Mouse (Mus musculus) cortical plate, adult 2 months (tissue): Measurements from ENCODE around the gene Ephb2. TPM values are rescaled to one million over a fixed set of nuclear protein-coding genes. Genes with fewer than 3 reads are reported as not detected.

ENCODE experiments used
- H3K27ac ChIP-seq: fragments of 200-500 bp; 2 replicates; pipeline ENCODE4 v1.5.1; 2012; ENCODE audit warnings: low read length, control low read depth, inconsistent platforms; ENCODE audit not compliant: insufficient read depth
- H3K4me1 ChIP-seq: fragments of 200-500 bp; 2 replicates; pipeline ENCODE4 v1.6.1; 2011; ENCODE audit warnings: low read length; ENCODE audit not compliant: control insufficient read depth, insufficient read depth
- H3K4me3 ChIP-seq: fragments of 200-500 bp; 2 replicates; pipeline ENCODE4 v1.5.1; 2011; ENCODE audit warnings: mild to moderate bottlenecking, low read length, control low read depth; ENCODE audit not compliant: insufficient read depth
- CTCF ChIP-seq: fragments of 200-500 bp; IDR thresholded peaks from 2 replicates; pipeline ENCODE4 v1.5.1; 2011; ENCODE audit warnings: mild to moderate bottlenecking, control low read depth, low read length; ENCODE audit not compliant: insufficient read depth; ENCODE audit errors: extremely low read depth
- POLR2A ChIP-seq: fragments of 200-500 bp; IDR thresholded peaks from 2 replicates; pipeline ENCODE4 v1.6.1; 2011; ENCODE audit warnings: mild to moderate bottlenecking, low read length, control low read depth; ENCODE audit not compliant: insufficient read depth; ENCODE audit errors: extremely low read depth
- polyA plus RNA-seq: library from polyadenylated mRNA; depleted of rRNA; stranded (reverse); fragments of >200 nt; gene quantifications from 2 replicates; pipeline ENCODE4 v1.2.3, GENCODE M21; 2012

The Ephb2 gene
- polyA plus RNA-seq, 1 experiment: 17.1 TPM

DNA sequence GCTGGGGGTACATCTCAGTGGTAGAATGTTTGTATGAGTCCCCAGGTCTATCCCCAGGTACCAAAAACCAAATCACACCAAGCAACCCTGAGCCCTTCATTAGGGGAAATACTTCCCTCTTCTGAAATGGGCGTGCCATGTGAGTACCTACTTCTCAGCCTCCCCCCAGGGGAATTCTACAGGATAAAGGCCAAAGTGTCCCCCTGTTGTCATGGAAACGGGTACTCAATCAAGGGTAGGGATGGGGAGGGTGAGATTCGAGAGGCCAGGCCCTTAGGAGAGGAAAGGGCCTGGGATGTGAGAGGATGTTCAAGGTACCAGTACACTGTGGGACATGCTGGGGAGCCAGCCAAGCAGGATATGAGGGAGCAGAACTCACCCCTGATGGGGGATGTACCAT is 61.6 kb downstream of the Ephb2 start:
- H3K4me3 ChIP-seq: no peak overlapping the region
- H3K4me1 ChIP-seq: no peaks in the 10 kb centered on the region
- TF ChIP-seq POLR2A: no peak
- TF ChIP-seq CTCF: no peak

DNA sequence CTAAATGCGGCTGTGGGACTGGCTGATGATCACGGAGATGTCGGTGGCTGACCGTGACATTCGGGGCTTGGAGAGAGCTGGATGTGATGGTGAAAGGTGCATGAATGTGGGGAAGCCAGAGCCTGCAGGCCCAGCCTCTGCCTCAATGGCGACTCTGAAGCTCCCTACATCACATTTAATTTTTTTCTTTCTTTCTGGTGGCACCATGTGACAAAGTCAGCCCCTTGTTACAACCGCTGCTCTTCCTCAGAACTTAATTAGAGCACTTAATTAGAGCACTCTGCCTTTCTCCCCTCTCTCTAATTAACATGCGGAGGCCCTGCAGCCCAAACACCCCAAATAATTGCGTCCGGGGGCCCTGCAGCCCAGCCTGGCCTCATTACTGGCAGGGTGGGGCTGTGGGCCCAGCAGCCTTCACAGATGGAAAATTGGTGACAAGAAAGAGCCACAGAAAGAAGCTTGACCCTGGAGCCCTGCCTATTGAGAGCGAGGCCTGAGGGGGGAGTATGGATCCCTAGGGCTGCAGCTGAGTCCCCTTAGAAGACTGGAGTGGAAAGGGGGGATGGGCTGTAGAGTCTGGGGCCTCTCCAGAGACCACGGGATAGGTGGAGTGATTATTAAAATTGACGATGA is 62.7 kb downstream of the Ephb2 start:
- TF ChIP-seq CTCF (no peak), POLR2A (no peak)
- no peaks in the 10 kb centered on the region for H3K4me1 ChIP-seq
- no peak overlapping the region for H3K4me3 ChIP-seq
- H3K27ac ChIP-seq: no peak overlapping the region

More for the DNA sequence above, 61.6 kb downstream of the Ephb2 start:
- H3K27ac ChIP-seq: no peak overlapping the region

DNA sequence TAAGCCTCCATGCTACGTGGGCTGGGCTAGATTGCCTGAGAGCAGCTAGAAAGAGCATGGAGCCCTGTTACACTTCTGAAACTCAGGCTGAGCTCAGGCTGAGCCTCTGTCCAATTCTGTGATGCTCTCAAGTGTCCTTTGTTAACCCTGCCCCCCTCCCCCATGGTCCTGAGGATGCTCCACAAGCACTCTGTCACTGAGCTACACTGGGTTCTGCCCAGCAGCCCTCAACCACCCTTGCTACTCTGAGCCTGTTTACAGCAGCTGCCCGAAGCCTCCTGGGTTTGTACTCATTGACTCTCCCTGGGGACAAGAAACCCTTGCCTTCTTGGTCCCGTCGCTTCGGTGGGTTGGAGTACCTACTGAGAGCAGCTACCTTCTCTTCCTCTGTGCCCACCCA is 63.5 kb downstream of the Ephb2 start:
- TF ChIP-seq POLR2A (no peak), CTCF (no peak)
- H3K27ac ChIP-seq: no peak overlapping the region

DNA sequence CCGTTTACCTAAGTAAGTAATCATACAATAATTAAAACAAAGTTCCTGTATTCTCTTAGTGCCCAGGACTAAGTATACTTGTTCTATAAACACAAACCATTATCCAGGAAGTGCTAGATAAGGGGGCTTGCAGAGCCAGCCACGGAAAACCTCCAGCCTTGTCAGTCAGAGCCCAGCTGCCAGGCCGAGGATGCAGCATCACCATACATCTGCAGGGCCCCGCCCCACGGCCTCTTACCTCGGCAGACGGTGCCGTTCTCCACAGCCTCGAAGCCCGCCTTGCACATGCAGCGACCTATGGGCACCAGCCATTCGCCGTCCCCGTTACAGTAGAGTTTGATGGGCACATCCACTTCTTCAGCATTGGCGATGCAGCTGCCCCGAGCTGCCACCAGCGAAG is 65.1 kb downstream of the Ephb2 start:
- H3K27ac ChIP-seq: no peak overlapping the region
- TF ChIP-seq POLR2A (no peak), CTCF (no peak)
- no peak overlapping the region for H3K4me3 ChIP-seq
- no peaks in the 10 kb centered on the region for H3K4me1 ChIP-seq

More for the DNA sequence above, 63.5 kb downstream of the Ephb2 start:
- no peaks in the 10 kb centered on the region for H3K4me1 ChIP-seq
- H3K4me3 ChIP-seq: no peak overlapping the region

DNA sequence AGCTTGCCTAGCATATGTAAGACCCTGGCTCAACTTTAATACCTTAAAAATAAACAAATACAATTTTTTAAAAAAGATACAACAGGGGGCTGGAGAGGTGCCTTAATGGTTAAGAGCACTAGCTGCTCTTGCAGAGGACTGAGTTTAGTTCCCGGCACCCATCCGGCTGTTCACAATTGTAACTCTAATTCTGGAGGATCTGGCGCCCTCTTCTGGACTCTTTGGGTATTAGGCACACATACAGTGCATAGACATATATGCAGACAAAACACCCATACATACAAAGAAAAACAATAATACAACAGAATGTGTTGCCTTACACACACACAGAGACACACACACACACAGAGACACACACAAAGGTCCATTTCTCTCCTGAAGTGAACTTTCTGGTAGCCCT is 67.3 kb downstream of the Ephb2 start:
- Histone ChIP-seq H3K27ac (no peak overlapping the region), H3K4me1 (no peaks in the 10 kb centered on the region), H3K4me3 (no peak overlapping the region)
- no peak for TF ChIP-seq POLR2A
- no peak for TF ChIP-seq CTCF

DNA sequence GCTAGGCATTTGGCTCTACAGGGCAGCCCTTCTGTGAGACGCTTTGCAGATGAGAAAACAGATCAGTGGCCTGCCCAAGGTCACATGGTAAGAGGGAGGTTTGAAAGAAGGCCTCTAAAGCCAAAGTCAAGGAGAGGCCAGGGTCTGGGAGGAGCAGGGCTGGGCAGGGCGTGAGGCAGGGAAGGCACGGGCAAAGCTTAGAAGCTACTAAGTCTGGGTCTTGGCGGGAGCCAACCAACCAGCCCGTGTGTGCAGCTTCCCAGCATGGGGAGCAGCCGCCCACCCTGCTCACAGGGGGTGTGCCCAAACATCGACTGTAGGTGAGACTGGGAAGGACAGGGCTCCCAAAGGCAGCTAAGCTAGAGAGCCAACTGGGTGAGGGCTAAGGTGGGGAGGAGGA is 70.7 kb downstream of the Ephb2 start:
- TF ChIP-seq POLR2A (no peak), CTCF (no peak)
- no peaks in the 10 kb centered on the region for H3K4me1 ChIP-seq
- no peak overlapping the region for H3K27ac ChIP-seq
- H3K4me3 ChIP-seq: no peak overlapping the region

DNA sequence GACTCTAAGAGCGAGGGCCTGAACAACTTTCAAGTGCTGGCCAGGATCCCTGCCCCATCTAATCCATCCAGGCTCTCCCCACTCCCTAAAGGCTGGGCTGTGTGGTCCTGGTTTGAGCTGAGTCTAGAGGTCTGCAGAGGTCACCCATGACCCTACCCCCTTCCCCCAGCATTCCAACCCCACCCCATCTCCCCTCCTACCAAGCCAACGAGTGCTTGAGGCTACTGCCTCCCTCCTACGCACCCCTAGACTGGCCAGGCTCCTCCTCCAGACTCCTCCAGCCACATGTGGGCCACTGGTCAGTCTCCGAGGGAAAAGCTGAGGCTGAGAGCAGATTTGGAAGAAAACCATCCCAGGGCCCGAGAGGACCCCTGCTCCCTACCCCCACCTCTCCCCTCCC is 72.4 kb downstream of the Ephb2 start:
- no peak for TF ChIP-seq CTCF
- no peak for TF ChIP-seq POLR2A
- no peaks in the 10 kb centered on the region for H3K4me1 ChIP-seq
- no peak overlapping the region for H3K4me3 ChIP-seq
- H3K27ac ChIP-seq: no peak overlapping the region

DNA sequence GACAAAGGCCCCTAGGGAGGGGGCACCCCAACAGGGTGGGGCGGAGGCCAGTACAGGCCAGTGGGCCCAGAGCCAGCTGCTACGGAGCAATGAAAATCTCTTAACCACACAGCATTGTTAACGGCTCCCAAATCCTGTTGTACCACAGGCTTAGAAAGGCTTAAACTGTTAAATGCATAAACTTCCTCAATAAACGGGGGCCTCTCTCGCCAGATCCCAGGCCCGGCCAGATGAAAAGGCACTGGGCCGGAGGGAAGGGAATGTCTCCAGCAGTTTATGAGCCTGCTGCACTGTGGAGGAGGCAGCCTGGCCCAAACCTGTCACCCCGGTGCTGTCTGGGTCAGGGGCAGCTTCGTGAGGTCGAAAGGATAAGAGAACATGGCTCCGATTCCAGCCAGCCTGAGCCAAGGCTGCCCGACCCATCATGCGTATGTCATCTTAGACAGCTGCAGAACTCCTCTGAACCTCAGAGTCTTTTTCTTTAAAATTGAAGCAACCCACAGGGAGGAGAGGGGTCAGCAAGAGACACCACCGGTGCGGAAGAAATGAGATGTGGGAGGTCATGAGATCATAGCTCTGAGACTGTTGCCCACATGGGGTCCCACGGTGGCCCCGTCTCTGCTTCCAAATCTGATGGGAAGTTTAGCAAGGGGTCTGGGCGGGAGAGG is 73.9 kb downstream of the Ephb2 start:
- TF ChIP-seq CTCF (no peak), POLR2A (no peak)

DNA sequence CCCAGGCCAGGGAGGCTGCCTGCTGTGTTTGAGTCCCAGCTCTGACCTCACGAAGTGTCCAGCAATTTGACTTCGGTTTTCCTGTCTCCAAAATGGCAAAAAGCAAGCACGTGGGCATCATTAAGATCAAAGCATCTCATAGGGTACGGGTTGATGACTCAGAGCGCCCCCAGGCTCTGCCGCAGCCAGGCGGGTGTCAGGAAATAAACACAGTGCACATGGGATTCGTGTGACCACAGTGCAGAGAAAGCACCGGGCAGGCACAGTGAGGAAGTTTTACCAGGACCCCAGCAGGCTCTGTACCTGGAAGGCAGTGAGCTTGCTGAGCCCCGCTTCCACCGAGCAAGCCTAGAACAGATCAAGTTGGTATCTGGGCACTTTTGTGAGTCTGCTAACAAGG is 74.9 kb downstream of the Ephb2 start:
- TF ChIP-seq CTCF (no peak), POLR2A (no peak)
- Histone ChIP-seq H3K4me1 (0 out of 2 replicates have a peak, but pooled peaks cover 1% of the 10 kb centered on the region), H3K27ac (no peak overlapping the region), H3K4me3 (no peak overlapping the region)

More for the DNA sequence above, 73.9 kb downstream of the Ephb2 start:
- H3K4me1 ChIP-seq: no peaks in the 10 kb centered on the region
- H3K27ac ChIP-seq: no peak overlapping the region
- no peak overlapping the region for H3K4me3 ChIP-seq

DNA sequence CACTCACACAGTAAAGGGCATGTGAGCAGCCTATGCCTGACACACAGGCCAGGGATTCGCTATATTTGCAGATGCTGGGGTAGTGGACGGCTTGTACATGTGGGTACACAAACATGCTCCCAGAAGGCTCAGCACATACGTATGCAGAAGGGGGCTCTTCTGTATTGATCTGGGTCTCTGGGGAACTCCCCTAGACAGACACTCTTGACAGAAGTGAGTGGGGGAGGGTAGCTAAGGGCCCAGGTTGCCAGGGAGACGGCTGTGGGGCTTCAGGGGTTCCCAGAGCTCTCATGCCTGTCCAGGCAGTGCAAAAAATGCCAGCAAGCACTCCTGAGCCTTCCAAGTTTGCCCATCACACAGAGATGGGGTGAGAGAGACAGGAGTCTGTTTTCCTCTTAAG is 78.7 kb downstream of the Ephb2 start:
- Histone ChIP-seq H3K4me1 (0 out of 2 replicates have a peak, but pooled peaks cover 1% of the 10 kb centered on the region), H3K4me3 (no peak overlapping the region), H3K27ac (no peak overlapping the region)
- no peak for TF ChIP-seq CTCF
- no peak for TF ChIP-seq POLR2A
